Mouse (Mus musculus): ENCODE measurements around the gene Pgc.

GRCm38 (mm10) chr17:47706196-47706595 lies 20.4 kb upstream of the Pgc start:
- TF ChIP-seq CTCF (IDR thresholded peaks at IDR 0.05; ENCODE audit: borderline replicate concordance, extremely low read depth, insufficient read depth, insufficient read length), result no peak
- TF ChIP-seq POLR2A (IDR thresholded peaks at IDR 0.05; ENCODE audit: borderline replicate concordance, extremely low read depth, insufficient read depth, insufficient read length, poor library complexity, severe bottlenecking), result no peak

Measured in brain, embryonic 14.5 days (tissue).